Mouse (Mus musculus): ENCODE results near the gene Gm20388.

DNA sequence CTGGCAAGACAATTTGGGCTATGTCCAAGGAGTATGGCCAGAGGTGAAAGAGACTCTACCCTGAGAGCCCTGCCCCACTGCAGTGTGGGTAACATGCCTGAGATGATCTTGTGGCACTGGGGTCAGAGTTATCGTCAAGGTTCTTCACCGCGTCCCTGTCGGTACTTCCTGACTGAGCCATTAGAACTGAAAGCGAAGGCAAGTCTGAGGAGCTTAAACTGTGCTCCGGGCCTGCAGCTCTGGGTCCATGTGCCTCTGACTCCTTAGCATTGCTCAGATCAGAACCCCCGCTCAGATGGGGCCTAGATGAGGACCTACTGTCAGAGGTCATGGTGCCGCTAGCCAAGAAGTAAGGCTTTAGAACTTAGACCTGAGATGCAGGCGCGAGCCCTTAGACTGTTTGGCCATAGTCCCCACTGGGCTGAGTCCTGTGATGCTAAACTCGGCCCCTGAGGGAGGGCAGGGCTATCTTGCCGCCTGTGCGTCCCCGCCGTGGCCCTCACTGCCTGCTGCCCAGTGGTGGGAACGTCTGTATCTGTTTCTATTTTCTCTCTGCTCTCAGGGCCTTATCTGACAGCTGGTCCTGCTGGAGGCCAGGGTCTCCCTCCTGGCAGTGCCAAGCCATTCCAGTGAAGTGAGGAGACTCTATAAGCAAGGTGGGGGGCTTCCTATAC is 2389.1 kb downstream of the Gm20388 start:
- TF ChIP-seq CTCF (IDR thresholded peaks at IDR 0.05; ENCODE audit: control insufficient read depth, insufficient read depth, low read length): no peak
- no peak for TF ChIP-seq POLR2A (IDR thresholded peaks at IDR 0.05; ENCODE audit: borderline replicate concordance, control insufficient read depth, low read depth, low read length)

Data from bone marrow, adult 2 months (tissue).